Mouse (Mus musculus) T-cell, adult 2 months (primary cell): ENCODE results near the gene Dmkn.
"Not testable (repeated sequence)": the region's sequence is repeated elsewhere in the genome, so short reads cannot be mapped to it uniquely, and the experiment has no call there.

Experiments used
- DNase-seq: peaks from one replicate; pipeline ENCODE4 v3.0.0; 2022; ENCODE audit warnings: low spot score

The Dmkn gene

GRCm38 (mm10) chr7:30812291-30812807 is 48.8 kb downstream of the Dmkn start:
- no peak for DNase-seq

- no peak for DNase-seq
Observed at GRCm38 (mm10) chr7:30820131-30820530, 56.6 kb downstream of the Dmkn start.

- peak; percentile 11 for DNase-seq
Observed at GRCm38 (mm10) chr7:30820854-30821445, 57.4 kb downstream of the Dmkn start.

- DNase-seq = no peak
Observed at GRCm38 (mm10) chr7:30821532-30821931, 58.0 kb downstream of the Dmkn start.

- no peak for DNase-seq
Observed at GRCm38 (mm10) chr7:30823675-30824074, 60.1 kb downstream of the Dmkn start, which contains the start of gene Ffar2. Gene Ffar2 (minus strand): TSS chr7:30823775.

- DNase-seq = no peak
Observed at GRCm38 (mm10) chr7:30824306-30824705, 60.8 kb downstream of the Dmkn start.

GRCm38 (mm10) chr7:30826660-30827059 is 63.1 kb downstream of the Dmkn start:
- no peak for DNase-seq

- DNase-seq = not testable (repeated sequence)
Observed at GRCm38 (mm10) chr7:30828871-30829270, 65.3 kb downstream of the Dmkn start.

- no peak for DNase-seq
Observed at GRCm38 (mm10) chr7:30829428-30829827, 65.9 kb downstream of the Dmkn start.
